Mouse (Mus musculus): Measurements from ENCODE around the gene Dlg2.

Dlg2 gene

GRCm38 (mm10) chr7:91444728-91445127, 968.3 kb downstream of the Dlg2 start:
- peak; percentile 40 for DNase-seq (ENCODE audit: low spot score)

- DNase-seq (ENCODE audit: low spot score): no peak
These were observed 980.3 kb downstream of the Dlg2 start for GRCm38 (mm10) chr7:91456796-91457195.

- DNase-seq (ENCODE audit: low spot score): peak; percentile 91
These were observed 980.7 kb downstream of the Dlg2 start for GRCm38 (mm10) chr7:91457207-91457606.

GRCm38 (mm10) chr7:91461352-91461751, 984.9 kb downstream of the Dlg2 start:
- DNase-seq (ENCODE audit: low spot score): no peak

GRCm38 (mm10) chr7:91463256-91463655, 986.8 kb downstream of the Dlg2 start:
- DNase-seq (ENCODE audit: low spot score): no peak

GRCm38 (mm10) chr7:91467061-91467460, 990.6 kb downstream of the Dlg2 start:
- no peak for DNase-seq (ENCODE audit: low spot score)

GRCm38 (mm10) chr7:91479145-91479544, 1002.7 kb downstream of the Dlg2 start:
- DNase-seq (ENCODE audit: low spot score): no peak

GRCm38 (mm10) chr7:91481574-91482197, 1005.2 kb downstream of the Dlg2 start:
- DNase-seq (ENCODE audit: low spot score): no peak

GRCm38 (mm10) chr7:91493234-91493633, 1016.8 kb downstream of the Dlg2 start:
- DNase-seq (ENCODE audit: low spot score): no peak

- DNase-seq (ENCODE audit: low spot score): no peak
These were observed 1019.1 kb downstream of the Dlg2 start for GRCm38 (mm10) chr7:91495526-91495925.

- no peak for DNase-seq (ENCODE audit: low spot score)
These were observed 1034.6 kb downstream of the Dlg2 start for GRCm38 (mm10) chr7:91511119-91511518.

GRCm38 (mm10) chr7:91514445-91514844, 1038.0 kb downstream of the Dlg2 start:
- peak; percentile 61 for DNase-seq (ENCODE audit: low spot score)

GRCm38 (mm10) chr7:91516225-91516624, 1039.8 kb downstream of the Dlg2 start:
- no peak for DNase-seq (ENCODE audit: low spot score)

GRCm38 (mm10) chr7:91525859-91526258, 1049.4 kb downstream of the Dlg2 start:
- DNase-seq (ENCODE audit: low spot score): no peak

GRCm38 (mm10) chr7:91542597-91543285, 1066.3 kb downstream of the Dlg2 start:
- DNase-seq (ENCODE audit: low spot score): no peak

- DNase-seq (ENCODE audit: low spot score): no peak
These were observed 1066.8 kb downstream of the Dlg2 start for GRCm38 (mm10) chr7:91543286-91543650.

- DNase-seq (ENCODE audit: low spot score): no peak
These were observed 1068.1 kb downstream of the Dlg2 start for GRCm38 (mm10) chr7:91544600-91544999.

GRCm38 (mm10) chr7:91548796-91549195, 1072.3 kb downstream of the Dlg2 start:
- DNase-seq (ENCODE audit: low spot score): no peak

GRCm38 (mm10) chr7:91557582-91557981, 1081.1 kb downstream of the Dlg2 start:
- DNase-seq (ENCODE audit: low spot score): no peak

GRCm38 (mm10) chr7:91567423-91567822, 1091.0 kb downstream of the Dlg2 start:
- DNase-seq (ENCODE audit: low spot score): no peak

GRCm38 (mm10) chr7:91570969-91571368, 1094.5 kb downstream of the Dlg2 start:
- no peak for DNase-seq (ENCODE audit: low spot score)

GRCm38 (mm10) chr7:91572666-91573065, 1096.2 kb downstream of the Dlg2 start:
- DNase-seq (ENCODE audit: low spot score): no peak

GRCm38 (mm10) chr7:91573321-91573720, 1096.8 kb downstream of the Dlg2 start:
- DNase-seq (ENCODE audit: low spot score): no peak

- no peak for DNase-seq (ENCODE audit: low spot score)
These were observed 1099.7 kb downstream of the Dlg2 start for GRCm38 (mm10) chr7:91576216-91576615.
